Mouse (Mus musculus) thymus, adult 2 months (tissue): ENCODE data around the gene Kdm4b.

ENCODE experiments used
- CTCF ChIP-seq: fragments of 200-500 bp; IDR thresholded peaks from 2 replicates; pipeline ENCODE4 v1.5.1; 2012; ENCODE audit warnings: mild to moderate bottlenecking, control low read depth, low read length, moderate library complexity, borderline replicate concordance; ENCODE audit not compliant: control insufficient read depth, poor library complexity, insufficient read depth; ENCODE audit errors: extremely low read depth
- POLR2A ChIP-seq: fragments of 200-500 bp; IDR thresholded peaks from 2 replicates; pipeline ENCODE4 v1.6.1; 2012; ENCODE audit warnings: mild to moderate bottlenecking, low read length, control low read depth, moderate library complexity; ENCODE audit not compliant: control insufficient read depth, poor library complexity, insufficient read depth; ENCODE audit errors: extremely low read depth

GRCm38 (mm10) chr17:56340717-56341116 lies 14.9 kb downstream of the Kdm4b start:
- TF ChIP-seq CTCF, result no peak
- no peak for TF ChIP-seq POLR2A
